Comparison of ENCODE assay signal across 10 mouse cellular contexts in genomic region chr12:76676477-76676876, GRCm38 (mm10). TPM values are rescaled to one million over a fixed set of nuclear protein-coding genes. Genes with fewer than 3 reads are reported as not detected.
DNase-seq lines count a peak whose midpoint lies in the region; ATAC-seq and TF ChIP-seq lines count a peak whose summit lies in the region.
"Had no signal": no experiment of that assay in that cellular context is flagged by ENCODE, and none has a peak within 500 bp of the region (broad histone marks: within the 10 kb centered on the region; RNA-seq: fewer than 3 reads in every experiment).

No protein-coding gene starts in this region.

- peak overlapping the region; percentile 34 for H3K4me2 ChIP-seq in heart, embryonic 11.5 days
- peak overlapping the region; percentile 18; the same call in 1 of the 2 replicates for H3K4me2 ChIP-seq in heart, postnatal 0 days (ENCODE audit: low read depth, low read length)
- peak overlapping the region; percentile 42 for H3K4me2 ChIP-seq in liver, embryonic 16.5 days (ENCODE audit: low read depth, low read length)

- DNase-seq in heart, adult 8-10 months (ENCODE audit: low spot score), result no peak
- DNase-seq in heart, postnatal 0 days (ENCODE audit: low spot score), result no peak
- no peak for DNase-seq in adrenal gland, adult 8-10 months
- no peak for DNase-seq in kidney, adult 9 months
- DNase-seq: adrenal gland, postnatal 25 days; gastrocnemius, postnatal 10 days had no signal

- TF ChIP-seq CTCF in heart, postnatal 0 days (IDR thresholded peaks at IDR 0.05; ENCODE audit: low read depth), result no peak

- no peak overlapping the region for H3K4me3 ChIP-seq in heart, embryonic 11.5 days (ENCODE audit: low read depth, low read length)
- H3K4me3 ChIP-seq in megakaryocyte, embryonic 14.5 days (replicated peaks), result peak overlapping the region; percentile 81
- no peak overlapping the region for H3K4me3 ChIP-seq in heart, postnatal 0 days (ENCODE audit: low read depth, low read length)
- H3K4me3 ChIP-seq in liver, embryonic 16.5 days (ENCODE audit: low read depth, low read length), result peak overlapping the region; percentile 18

- ATAC-seq in heart, embryonic 11.5 days (replicated peaks; ENCODE audit: insufficient number of reproducible peaks, low FRiP score, low TSS enrichment), result no peak
- no peak for ATAC-seq in megakaryocyte, adult 5-6 weeks (ENCODE audit: poor library complexity, severe bottlenecking)
- no peak for ATAC-seq in heart, postnatal 0 days (ENCODE audit: insufficient read depth, low read depth)
- no peak for ATAC-seq in liver, embryonic 16.5 days (ENCODE audit: low read depth)

- 0 out of 2 replicates have a peak overlapping the region, but pooled peaks have one; percentile 16 for H3K27ac ChIP-seq in heart, embryonic 11.5 days (ENCODE audit: low read depth, low read length)
- H3K27ac ChIP-seq in heart, postnatal 0 days (ENCODE audit: low read depth), result no peak overlapping the region
- peak overlapping the region; percentile 97 for H3K27ac ChIP-seq in liver, embryonic 16.5 days (ENCODE audit: low read length)

- WGBS in heart, embryonic 11.5 days (ENCODE audit: insufficient replicate concordance), result 73% methylated on average over 22 of the region's 22 CpGs
- WGBS in heart, postnatal 0 days, result 67% methylated on average over 22 of the region's 22 CpGs
- WGBS in liver, embryonic 16.5 days (ENCODE audit: insufficient replicate concordance), result 54% methylated on average over 22 of the region's 22 CpGs

- no peaks in the 10 kb centered on the region for H3K36me3 ChIP-seq in heart, embryonic 11.5 days (ENCODE audit: control insufficient read depth, insufficient read depth, low read length)
- no peaks in the 10 kb centered on the region for H3K36me3 ChIP-seq in megakaryocyte, embryonic 14.5 days (replicated peaks; ENCODE audit: low read length)
- no peaks in the 10 kb centered on the region for H3K36me3 ChIP-seq in heart, postnatal 0 days (replicated peaks; ENCODE audit: control insufficient read depth, insufficient read depth, low read length)
- peaks cover 5% of the 10 kb centered on the region for H3K36me3 ChIP-seq in liver, embryonic 16.5 days (ENCODE audit: control insufficient read depth, insufficient read depth)

- H3K4me1 ChIP-seq in heart, embryonic 11.5 days (ENCODE audit: control insufficient read depth, insufficient read depth, low read length), result peaks cover 56% of the 10 kb centered on the region
- peaks cover 63% of the 10 kb centered on the region for H3K4me1 ChIP-seq in megakaryocyte, embryonic 14.5 days
- peaks cover 51% of the 10 kb centered on the region for H3K4me1 ChIP-seq in heart, postnatal 0 days (ENCODE audit: control insufficient read depth, insufficient read depth)
- peaks cover 90% of the 10 kb centered on the region for H3K4me1 ChIP-seq in liver, embryonic 16.5 days (ENCODE audit: control insufficient read depth, low read depth, low read length)

- H3K9me3 ChIP-seq in heart, embryonic 11.5 days (replicated peaks; ENCODE audit: control insufficient read depth, low read length), result no peaks in the 10 kb centered on the region
- peaks cover 4% of the 10 kb centered on the region; the same call in 1 of the 2 replicates for H3K9me3 ChIP-seq in megakaryocyte, embryonic 14.5 days
- H3K9me3 ChIP-seq in heart, postnatal 0 days (replicated peaks; ENCODE audit: control insufficient read depth, low read length), result no peaks in the 10 kb centered on the region
- H3K9me3 ChIP-seq in liver, embryonic 16.5 days (replicated peaks; ENCODE audit: control insufficient read depth, low read length), result no peaks in the 10 kb centered on the region

- no peaks in the 10 kb centered on the region for H3K27me3 ChIP-seq in heart, embryonic 11.5 days (ENCODE audit: control insufficient read depth, insufficient read depth, low read length)
- no peaks in the 10 kb centered on the region for H3K27me3 ChIP-seq in megakaryocyte, embryonic 14.5 days (replicated peaks)
- no peaks in the 10 kb centered on the region for H3K27me3 ChIP-seq in heart, postnatal 0 days (ENCODE audit: control insufficient read depth, insufficient read depth, low read length)
- H3K27me3 ChIP-seq in liver, embryonic 16.5 days (ENCODE audit: control insufficient read depth, insufficient read depth, low read depth, low read length), result no peaks in the 10 kb centered on the region

- TF ChIP-seq EP300 in heart, postnatal 0 days (IDR thresholded peaks at IDR 0.05; ENCODE audit: low read depth), result no peak

- H3K9ac ChIP-seq in heart, embryonic 11.5 days (ENCODE audit: low read depth, low read length), result peak overlapping the region; percentile 13; the same call in 1 of the 2 replicates
- no peak overlapping the region for H3K9ac ChIP-seq in heart, postnatal 0 days (replicated peaks; ENCODE audit: low read depth, low read length)
- peak overlapping the region; percentile 49 for H3K9ac ChIP-seq in liver, embryonic 16.5 days (ENCODE audit: low read depth, low read length)

RNA-seq across cellular contexts. Expression of gene Sptb, which starts 33.9 kb away (rescaled TPM):
- polyA plus RNA-seq in heart, embryonic 11.5 days (2014; fragmentation: Nextera tagmentation; extraction: Ambion mirVana), result 15.7 and 17.0 TPM in 2 replicates
- total RNA-seq in heart, adult 8-10 months (2022), result 10 to 100 TPM; 91.9 to 98.2 (median 95.8) TPM
- polyA plus RNA-seq in megakaryocyte, embryonic 14.5 days (2012; ENCODE audit: insufficient read depth, low replicate concordance), result 23.3 and 25.7 TPM in 2 replicates
- 1.3 and 2.3 TPM in 2 replicates for total RNA-seq in megakaryocyte, adult 5-6 weeks (2015)
- 2.4 and 6.1 TPM in 2 replicates for total RNA-seq in megakaryocyte, adult 5-6 weeks (2017)
- total RNA-seq in heart, postnatal 0 days (2014; rRNA removed; ENCODE audit: low replicate concordance), result 36.8 and 37.3 TPM in 2 replicates
- 4.1 and 4.9 TPM in 2 replicates for polyA plus RNA-seq in heart, postnatal 0 days (2015; fragmentation: Nextera tagmentation; extraction: Ambion mirVana)
- polyA plus RNA-seq in liver, embryonic 16.5 days (2015; fragmentation: Nextera tagmentation; extraction: Ambion mirVana), result 66.5 and 77.6 TPM in 2 replicates
- 10 to 100 TPM; 17.6 to 57.6 (median 38.8) TPM for total RNA-seq in adrenal gland, adult 8-10 months (2022)

Comparison
In these comparisons a context has a peak if more than half of its experiments do, and no peak if none do; other contexts are left out.
1. H3K4me3 ChIP-seq: peak in megakaryocyte, embryonic 14.5 days (single experiment) and liver, embryonic 16.5 days (single experiment); none in heart, embryonic 11.5 days (single experiment) and heart, postnatal 0 days (single experiment).
2. Peak in every context shown above with its lines, with median percentiles within 50 percentile points of each other: H3K4me2 ChIP-seq.